Mouse (Mus musculus) 416B (cell line): ENCODE results near the gene Sptssb.

Source experiments
- DNase-seq: peaks from one replicate; pipeline ENCODE4 v3.0.0; 2011; ENCODE audit warnings: low read depth

Sptssb gene

GRCm38 (mm10) chr3:69859858-69860588 lies at the start of gene Sptssb:
Sptssb (minus strand) TSS chr3:69859940.
- no peak for DNase-seq

GRCm38 (mm10) chr3:69908074-69908473 lies 48.3 kb upstream of the Sptssb start:
- DNase-seq: peak; percentile 63

- no peak for DNase-seq
Observed at GRCm38 (mm10) chr3:69907564-69907963, 47.8 kb upstream of the Sptssb start.

- no peak for DNase-seq
Observed at GRCm38 (mm10) chr3:69902787-69903477, 43.2 kb upstream of the Sptssb start.

- DNase-seq: no peak
Observed at GRCm38 (mm10) chr3:69902382-69902781, 42.6 kb upstream of the Sptssb start.

GRCm38 (mm10) chr3:69901874-69902381 lies 42.2 kb upstream of the Sptssb start:
- no peak for DNase-seq

- DNase-seq: no peak
Observed at GRCm38 (mm10) chr3:69900335-69900734, 40.6 kb upstream of the Sptssb start.

- DNase-seq: peak; percentile 59
Observed at GRCm38 (mm10) chr3:69897917-69898594, 38.3 kb upstream of the Sptssb start.

GRCm38 (mm10) chr3:69895516-69895915 lies 35.8 kb upstream of the Sptssb start:
- DNase-seq: no peak

- no peak for DNase-seq
Observed at GRCm38 (mm10) chr3:69892187-69893094, 32.7 kb upstream of the Sptssb start.

GRCm38 (mm10) chr3:69885866-69886265 lies 26.1 kb upstream of the Sptssb start:
- DNase-seq: no peak

GRCm38 (mm10) chr3:69883710-69884109 lies 24.0 kb upstream of the Sptssb start:
- no peak for DNase-seq

- DNase-seq: no peak
Observed at GRCm38 (mm10) chr3:69877538-69877937, 17.8 kb upstream of the Sptssb start.

GRCm38 (mm10) chr3:69874721-69875120 lies 15.0 kb upstream of the Sptssb start:
- DNase-seq: peak; percentile 45

- no peak for DNase-seq
Observed at GRCm38 (mm10) chr3:69872661-69873327, 13.1 kb upstream of the Sptssb start.

- no peak for DNase-seq
Observed at GRCm38 (mm10) chr3:69871174-69871573, 11.4 kb upstream of the Sptssb start.

- no peak for DNase-seq
Observed at GRCm38 (mm10) chr3:69869702-69870101, 10.0 kb upstream of the Sptssb start.

- DNase-seq: no peak
Observed at GRCm38 (mm10) chr3:69861789-69862395, 2.2 kb upstream of the Sptssb start.

- DNase-seq: no peak
Observed at GRCm38 (mm10) chr3:69860589-69861521, 1.1 kb upstream of the Sptssb start.

GRCm38 (mm10) chr3:69839485-69839884 lies 20.3 kb downstream of the Sptssb start:
- peak; percentile 61 for DNase-seq
